Mouse (Mus musculus) hindbrain, embryonic 14.5 days (tissue): ENCODE measurements at regions not wholly inside any gene's neighbourhood (a gene's known extent, or its start where the extent isn't known, plus 50 kb on each side); places are given as distances from the start of the nearest gene placed in this dataset.
"Not testable (repeated sequence)": the region's sequence is repeated elsewhere in the genome, so short reads cannot be mapped to it uniquely, and the experiment has no call there.

Experiments used
- ATAC-seq: fragments of 200-750 bp; cut with Nextera tagmentation; 2 replicates; pipeline ENCODE4 v1.8.0; 2017; ENCODE audit warnings: moderate number of reproducible peaks, mild to moderate bottlenecking, moderate TSS enrichment, moderate library complexity; ENCODE audit not compliant: low FRiP score
- DNase-seq: peaks from one replicate; pipeline ENCODE4 v3.0.0-alpha.2; 2015; ENCODE audit warnings: low spot score
- H3K27ac ChIP-seq: fragments of 300-500 bp; sonication (generic); 2 replicates; pipeline ENCODE4 v1.5.1; 2014; ENCODE audit warnings: mild to moderate bottlenecking, moderate library complexity
- H3K27me3 ChIP-seq: fragments of 300-500 bp; sonication (generic); 2 replicates; pipeline ENCODE4 v1.6.1; 2014; ENCODE audit warnings: mild to moderate bottlenecking, low read length, mixed read lengths; ENCODE audit not compliant: control insufficient read depth, insufficient read depth
- H3K36me3 ChIP-seq: fragments of 300-500 bp; sonication (generic); replicated peaks from 2 replicates; pipeline ENCODE4 v1.6.1; 2014; ENCODE audit not compliant: control insufficient read depth, insufficient read depth
- H3K4me1 ChIP-seq: fragments of 300-500 bp; sonication (generic); replicated peaks from 2 replicates; pipeline ENCODE4 v1.6.1; 2014; ENCODE audit warnings: antibody characterized with exemption, low read length, mixed read lengths; ENCODE audit not compliant: control insufficient read depth, insufficient read depth
- H3K4me2 ChIP-seq: fragments of 300-500 bp; sonication (generic); replicated peaks from 2 replicates; pipeline ENCODE4 v1.6.1; 2014; ENCODE audit warnings: mild to moderate bottlenecking, moderate library complexity
- H3K4me3 ChIP-seq: fragments of 300-500 bp; sonication (generic); replicated peaks from 2 replicates; pipeline ENCODE4 v1.5.1; 2014; ENCODE audit warnings: mild to moderate bottlenecking, low read length
- H3K9ac ChIP-seq: fragments of 300-500 bp; sonication (generic); 2 replicates; pipeline ENCODE4 v1.6.1; 2014
- H3K9me3 ChIP-seq: fragments of 300-500 bp; sonication (generic); 2 replicates; pipeline ENCODE4 v1.6.1; 2016; ENCODE audit warnings: low read length; ENCODE audit not compliant: control insufficient read depth
- WGBS: fragments of 180-500 bp; shearing (Covaris S2); extraction: QIAGEN DNeasy Blood & Tissue Kit; methylation state at CpG from one replicate; pipeline ENCODE4 v1.1.7; 2014; 5-methylcytosine and 5-hydroxymethylcytosine counted together

DNA sequence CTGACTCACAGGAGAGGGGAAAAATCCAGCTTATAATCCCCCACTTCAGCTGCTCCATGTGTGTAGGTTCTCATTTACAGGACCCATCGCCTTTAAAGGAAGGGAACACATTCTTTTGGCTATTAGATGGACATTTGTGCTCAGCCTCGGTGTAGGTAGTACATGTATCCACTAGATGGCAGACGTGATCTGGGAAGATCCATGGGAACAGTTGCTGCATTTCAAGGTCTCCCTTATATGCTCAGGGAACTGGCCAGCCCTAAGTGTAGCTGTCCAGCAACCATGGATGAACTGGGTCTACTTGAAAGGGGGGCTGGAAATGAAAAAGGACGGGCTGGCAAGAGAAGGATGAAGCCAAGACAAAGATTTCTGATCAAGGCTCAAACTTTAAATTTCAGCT lies 124.0 kb downstream of the Akain1 start:
- Histone ChIP-seq H3K36me3 (no peaks in the 10 kb centered on the region), H3K27ac (no peak overlapping the region), H3K9me3 (no peaks in the 10 kb centered on the region), H3K4me3 (no peak overlapping the region), H3K4me2 (no peak overlapping the region), H3K9ac (no peak overlapping the region), H3K27me3 (no peaks in the 10 kb centered on the region), H3K4me1 (no peaks in the 10 kb centered on the region)
- DNase-seq (peak; percentile 88), ATAC-seq (peak; percentile 89)
- 18% methylated on average over 4 of the region's 4 CpGs for WGBS

GRCm38 (mm10) chr17:69571070-69571669 lies 132.0 kb downstream of the Akain1 start:
- WGBS, result 69% methylated on average over 8 of the region's 8 CpGs
- H3K9ac ChIP-seq, H3K36me3 ChIP-seq, H3K9me3 ChIP-seq, H3K4me2 ChIP-seq, DNase-seq, H3K27me3 ChIP-seq, H3K27ac ChIP-seq, H3K4me3 ChIP-seq, H3K4me1 ChIP-seq, ATAC-seq: not testable (repeated sequence)

DNA sequence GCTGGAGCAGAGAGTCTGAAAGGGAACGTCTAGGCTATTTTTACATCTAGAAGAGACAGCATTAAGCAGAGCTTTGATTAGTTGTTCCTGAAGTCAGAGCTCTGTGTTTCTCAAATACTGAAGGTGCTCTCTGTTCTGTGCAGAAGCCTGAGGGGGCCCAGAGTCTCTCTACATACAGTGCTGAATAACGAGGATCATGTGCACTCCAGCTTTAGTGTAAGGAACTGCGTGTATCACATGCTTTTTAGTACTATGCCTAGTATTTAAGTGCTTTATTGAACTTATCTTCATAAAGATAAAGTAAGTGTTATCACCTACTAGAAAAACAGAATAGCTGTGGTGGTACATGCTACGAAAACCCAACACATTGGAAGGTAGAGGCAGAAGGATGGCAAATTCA lies 151.4 kb downstream of the Akain1 start:
- ATAC-seq (no peak), DNase-seq (peak; percentile 7)
- H3K4me1 ChIP-seq, result no peaks in the 10 kb centered on the region
- no peak overlapping the region for H3K9ac ChIP-seq
- H3K27ac ChIP-seq, result no peak overlapping the region
- no peaks in the 10 kb centered on the region for H3K36me3 ChIP-seq
- 82% methylated on average over 4 of the region's 4 CpGs for WGBS
- no peak overlapping the region for H3K4me2 ChIP-seq
- H3K9me3 ChIP-seq, result no peaks in the 10 kb centered on the region
- no peak overlapping the region for H3K4me3 ChIP-seq
- no peaks in the 10 kb centered on the region for H3K27me3 ChIP-seq

GRCm38 (mm10) chr17:69597773-69598295 lies 158.7 kb downstream of the Akain1 start:
- WGBS, result 69% methylated on average over 3 of the region's 3 CpGs
- peak; percentile 39 for DNase-seq
- no peak overlapping the region for H3K27ac ChIP-seq
- no peak for ATAC-seq
- no peaks in the 10 kb centered on the region for H3K27me3 ChIP-seq
- H3K9me3 ChIP-seq, result no peaks in the 10 kb centered on the region
- no peak overlapping the region for H3K4me2 ChIP-seq
- H3K4me3 ChIP-seq, result no peak overlapping the region
- no peaks in the 10 kb centered on the region for H3K36me3 ChIP-seq
- no peaks in the 10 kb centered on the region for H3K4me1 ChIP-seq
- H3K9ac ChIP-seq, result no peak overlapping the region

DNA sequence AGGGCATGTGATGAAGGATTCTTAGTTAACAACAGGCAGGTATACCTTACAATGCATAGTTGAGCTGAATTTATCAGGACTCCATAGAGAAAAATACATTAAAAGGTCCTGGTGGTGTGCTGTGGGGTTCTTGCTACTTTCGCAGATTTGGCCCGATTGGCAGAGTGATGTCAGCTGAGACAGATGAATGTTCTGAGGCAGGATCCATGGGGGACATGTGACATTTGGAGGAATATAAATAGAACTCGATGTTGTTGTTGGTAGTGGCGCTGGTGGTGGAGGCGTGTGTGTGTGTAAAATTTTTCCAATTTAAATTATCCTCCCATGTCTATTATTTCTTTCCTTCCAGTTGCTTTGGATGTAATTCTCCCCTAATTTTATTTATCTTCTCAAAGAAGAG lies 159.3 kb downstream of the Akain1 start:
- no peak for ATAC-seq
- Histone ChIP-seq H3K27me3 (no peaks in the 10 kb centered on the region), H3K9me3 (no peaks in the 10 kb centered on the region), H3K4me2 (no peak overlapping the region), H3K9ac (no peak overlapping the region), H3K4me1 (no peaks in the 10 kb centered on the region), H3K27ac (no peak overlapping the region), H3K4me3 (no peak overlapping the region), H3K36me3 (no peaks in the 10 kb centered on the region)
- WGBS, result 90% methylated on average over 5 of the region's 5 CpGs
- DNase-seq, result peak; percentile 14

DNA sequence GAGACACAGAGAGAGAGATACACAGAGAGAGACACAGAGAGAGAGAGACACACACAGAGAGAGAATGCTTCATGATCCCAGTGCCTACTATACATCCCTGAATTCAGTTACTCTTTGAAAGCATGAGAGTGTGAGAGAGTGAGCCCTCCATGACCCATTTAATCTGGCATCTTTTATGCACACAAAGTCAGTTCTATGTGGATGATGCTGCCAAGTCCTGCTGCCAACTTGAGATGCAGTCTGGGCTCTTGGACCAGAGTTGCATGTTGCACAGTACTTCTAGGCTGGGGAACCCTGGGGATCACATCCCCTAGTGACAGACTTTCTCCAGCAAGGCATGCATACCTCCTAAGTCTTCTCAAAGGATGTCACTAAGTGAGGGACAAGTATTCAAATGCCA lies 164.5 kb downstream of the Akain1 start:
- Histone ChIP-seq H3K27me3 (no peaks in the 10 kb centered on the region), H3K4me2 (no peak overlapping the region), H3K4me1 (no peaks in the 10 kb centered on the region), H3K36me3 (no peaks in the 10 kb centered on the region), H3K4me3 (no peak overlapping the region), H3K9me3 (no peaks in the 10 kb centered on the region), H3K27ac (no peak overlapping the region), H3K9ac (no peak overlapping the region)
- ATAC-seq, result no peak
- no peak for DNase-seq

DNA sequence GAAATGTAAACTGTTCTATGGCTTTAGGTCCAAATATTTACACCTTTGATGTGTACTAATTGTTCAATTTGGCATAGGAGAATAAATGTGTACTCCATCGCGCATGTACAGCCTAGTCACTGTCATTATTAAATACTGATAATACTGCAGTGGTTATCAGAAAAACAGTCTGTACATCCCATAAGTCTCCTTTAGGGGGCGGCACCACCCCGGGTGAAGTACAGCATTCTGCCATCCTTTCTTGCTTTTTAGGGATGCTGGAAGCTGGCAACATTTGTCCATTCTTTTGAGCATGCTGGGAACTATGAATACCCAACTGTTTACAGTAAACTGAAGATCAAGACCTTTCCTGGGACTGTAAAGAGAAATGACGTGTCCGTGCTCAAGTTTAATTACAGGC lies 165.6 kb downstream of the Akain1 start:
- Histone ChIP-seq H3K4me2 (no peak overlapping the region), H3K36me3 (no peaks in the 10 kb centered on the region), H3K9ac (no peak overlapping the region), H3K9me3 (no peaks in the 10 kb centered on the region), H3K27ac (no peak overlapping the region), H3K4me3 (no peak overlapping the region), H3K4me1 (no peaks in the 10 kb centered on the region), H3K27me3 (no peaks in the 10 kb centered on the region)
- WGBS, result 69% methylated on average over 6 of the region's 6 CpGs
- ATAC-seq (peak; percentile 48; the same call in 1 of the 2 replicates), DNase-seq (peak; percentile 56)

DNA sequence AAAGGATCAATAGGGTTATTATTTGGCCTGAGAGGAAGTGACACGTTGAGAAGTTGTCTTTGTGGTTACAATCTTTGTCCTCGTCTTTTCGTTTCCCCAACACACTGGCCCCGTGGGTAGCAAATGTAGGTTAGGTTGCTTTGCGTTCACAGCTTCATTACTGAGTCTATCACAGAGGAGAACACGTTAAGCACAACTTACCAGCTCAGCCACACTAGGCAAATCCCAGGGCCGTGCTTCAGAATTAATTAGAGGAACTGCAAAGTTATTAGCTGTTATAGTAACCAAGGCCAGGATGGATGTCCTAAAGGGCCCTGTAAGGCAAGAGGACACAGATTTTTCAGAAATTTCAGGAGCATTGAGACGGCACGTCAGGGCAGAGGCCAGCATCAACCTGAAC lies 166.3 kb downstream of the Akain1 start:
- Histone ChIP-seq H3K4me3 (no peak overlapping the region), H3K4me1 (no peaks in the 10 kb centered on the region), H3K4me2 (no peak overlapping the region), H3K27ac (no peak overlapping the region), H3K9me3 (no peaks in the 10 kb centered on the region), H3K27me3 (no peaks in the 10 kb centered on the region), H3K36me3 (no peaks in the 10 kb centered on the region), H3K9ac (no peak overlapping the region)
- ATAC-seq, result no peak; the same call in 1 of the 2 replicates
- 80% methylated on average over 9 of the region's 9 CpGs for WGBS
- no peak for DNase-seq

DNA sequence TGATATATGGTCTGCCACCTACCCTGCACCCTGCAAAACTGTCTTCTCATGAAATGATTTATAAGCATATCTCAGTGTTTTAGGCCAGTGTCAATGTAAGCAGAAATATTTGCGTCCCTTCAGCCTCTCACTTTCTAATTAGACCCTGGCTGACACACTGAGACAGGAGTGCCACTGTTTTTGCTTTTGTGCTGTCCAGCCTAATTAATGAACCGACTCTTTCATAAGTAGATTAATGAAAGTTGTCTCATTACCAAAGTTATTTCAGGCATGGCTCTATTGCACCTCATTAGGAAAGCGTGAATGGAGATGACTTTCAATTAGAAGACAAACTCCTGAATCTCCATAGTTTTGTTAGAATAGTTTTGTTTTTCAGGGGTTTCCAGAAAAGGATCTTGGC lies 192.3 kb downstream of the Akain1 start:
- Histone ChIP-seq H3K9me3 (no peaks in the 10 kb centered on the region), H3K4me2 (no peak overlapping the region), H3K9ac (no peak overlapping the region), H3K4me1 (no peaks in the 10 kb centered on the region), H3K27ac (no peak overlapping the region), H3K36me3 (no peaks in the 10 kb centered on the region), H3K4me3 (no peak overlapping the region), H3K27me3 (no peaks in the 10 kb centered on the region)
- ATAC-seq (no peak), DNase-seq (no peak)
- 59% methylated on average over 3 of the region's 3 CpGs for WGBS

GRCm38 (mm10) chr17:69650496-69650895 lies 211.4 kb downstream of the Akain1 start:
- ATAC-seq, DNase-seq: not testable (repeated sequence)
- 81% methylated on average over 2 of the region's 2 CpGs for WGBS

More at GRCm38 (mm10) chr17:69650496-69650895, 211.4 kb downstream of the Akain1 start:
- not testable (repeated sequence) for H3K27me3 ChIP-seq, H3K4me2 ChIP-seq, H3K4me1 ChIP-seq, H3K4me3 ChIP-seq, H3K27ac ChIP-seq, H3K9ac ChIP-seq, H3K36me3 ChIP-seq, H3K9me3 ChIP-seq
